Mouse (Mus musculus): ENCODE results near the gene Nxpe5. TPM values are rescaled to one million over a fixed set of nuclear protein-coding genes. Genes with fewer than 3 reads are reported as not detected.
"Not testable (repeated sequence)": the region's sequence is repeated elsewhere in the genome, so short reads cannot be mapped to it uniquely, and the experiment has no call there.

Nxpe5 gene
- total RNA-seq (2021) = under 1 TPM; 0.58 to 0.98 TPM
- long read RNA-seq, experiment 1 = 0 reads
- long read RNA-seq, experiment 2 = 0 reads

DNA sequence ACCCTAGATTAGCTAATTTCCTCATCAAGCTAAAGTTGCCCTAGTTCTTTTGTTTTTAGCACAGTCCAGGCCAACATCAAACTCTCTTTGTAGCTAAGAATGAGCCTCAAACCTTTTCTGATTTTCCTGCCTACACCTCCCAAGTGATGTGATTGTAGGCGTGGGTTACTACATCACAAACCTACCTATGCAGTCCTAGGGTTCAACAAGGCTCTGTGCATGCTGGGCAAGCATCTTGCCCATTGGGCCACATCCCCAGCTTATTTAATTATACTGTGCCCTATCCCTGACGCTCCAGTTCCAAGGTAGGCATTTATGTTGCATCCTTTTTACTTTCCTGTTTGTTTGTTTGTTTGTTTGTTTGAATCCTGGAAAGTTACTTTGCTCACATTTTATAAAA, at the start of gene Nxpe5:
Nxpe5 (plus strand) TSS at position 199 of the 400 bp plus-strand sequence.
- intact Hi-C loops (cut with DNase I; ENCODE audit: low total_unique reads) = no loop called here

DNA sequence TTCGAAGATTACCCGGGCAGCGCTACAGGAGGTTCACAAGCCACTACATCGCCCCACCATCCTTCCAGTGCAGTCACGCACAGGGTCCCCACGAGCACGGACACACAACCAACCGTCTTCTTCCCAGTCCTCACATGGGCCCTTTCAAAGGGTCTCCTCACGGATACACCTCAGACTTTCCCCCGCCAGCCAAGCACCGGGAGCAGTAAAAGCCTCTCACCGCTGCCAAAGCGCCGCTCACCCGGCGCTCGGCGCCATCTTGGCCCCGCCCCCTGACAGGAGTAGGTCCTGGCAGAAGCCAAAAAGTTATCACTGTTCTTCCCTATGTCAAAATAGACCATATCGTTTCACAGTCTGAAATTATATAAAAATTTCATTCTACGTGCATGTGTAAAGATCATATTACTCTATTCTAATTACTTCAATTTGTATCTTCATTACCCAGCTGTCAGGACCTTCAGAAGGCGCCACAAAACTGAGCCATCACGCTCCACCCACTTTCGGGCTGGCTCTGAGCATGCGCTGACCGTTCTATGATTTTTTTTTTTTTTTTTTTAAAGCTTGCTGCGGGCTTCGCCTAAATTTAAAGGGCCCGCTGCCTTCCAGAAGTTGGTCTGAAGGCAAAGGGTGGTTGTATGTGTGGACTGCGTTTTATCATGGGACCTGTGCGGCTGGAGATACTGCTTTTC, 38.6 kb upstream of the Nxpe5 start, which contains the start of the genes Taf6 and Cnpy4:
Taf6 (minus strand) TSS at position 502 of the 689 bp plus-strand sequence.
Cnpy4 (plus strand) TSS at position 536 of the 689 bp plus-strand sequence.
- intact Hi-C loops (cut with DNase I; ENCODE audit: low total_unique reads) = no loop called here
- DNase-seq = peak; percentile 80

More for the DNA sequence above, at the start of gene Nxpe5:
- no peak for DNase-seq

DNA sequence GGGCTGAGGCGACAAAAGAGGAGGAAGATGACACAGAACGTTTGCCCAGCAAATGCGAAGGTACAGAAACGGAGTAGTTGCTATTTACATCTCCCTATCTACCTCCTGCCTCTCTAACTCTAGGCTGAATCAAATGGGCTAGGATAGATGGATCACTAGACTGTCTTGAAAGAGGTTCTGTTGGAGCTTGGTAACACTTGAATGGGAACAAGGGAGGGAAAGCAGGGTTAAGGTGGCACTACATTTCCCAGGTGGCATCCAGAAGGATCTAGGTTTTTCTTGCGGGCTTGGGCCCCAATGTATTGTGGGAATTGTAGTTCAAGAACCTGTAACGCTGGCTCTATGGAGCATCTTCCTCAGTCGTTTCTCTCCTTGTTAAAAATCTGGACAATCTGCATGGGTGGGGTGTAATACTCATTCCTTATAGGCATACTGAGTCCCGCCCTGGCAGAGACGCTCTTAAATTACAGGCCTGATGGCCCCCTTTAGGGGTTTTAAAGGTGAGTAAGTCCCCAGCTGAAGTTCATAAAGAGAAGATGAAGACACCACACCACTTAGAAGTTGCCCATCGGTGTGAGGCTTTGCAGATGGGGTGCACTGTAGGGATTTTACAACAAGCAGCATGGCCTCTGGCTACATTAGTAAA, 37.9 kb upstream of the Nxpe5 start:
- intact Hi-C loops (cut with DNase I; ENCODE audit: low total_unique reads) = no loop called here
- peak; percentile 55 for DNase-seq

GRCm38 (mm10) chr5:138193771-138194727, 31.6 kb upstream of the Nxpe5 start, which contains the start of gene Mblac1:
Gene Mblac1 (plus strand): TSS chr5:138194314.
- DNase-seq = peak; percentile 77
- intact Hi-C loops (cut with DNase I; ENCODE audit: low total_unique reads) = no loop called here

- DNase-seq = peak; percentile 19
- intact Hi-C loops (cut with DNase I; ENCODE audit: low total_unique reads) = no loop called here
Measured at GRCm38 (mm10) chr5:138194755-138195345, 30.8 kb upstream of the Nxpe5 start.

DNA sequence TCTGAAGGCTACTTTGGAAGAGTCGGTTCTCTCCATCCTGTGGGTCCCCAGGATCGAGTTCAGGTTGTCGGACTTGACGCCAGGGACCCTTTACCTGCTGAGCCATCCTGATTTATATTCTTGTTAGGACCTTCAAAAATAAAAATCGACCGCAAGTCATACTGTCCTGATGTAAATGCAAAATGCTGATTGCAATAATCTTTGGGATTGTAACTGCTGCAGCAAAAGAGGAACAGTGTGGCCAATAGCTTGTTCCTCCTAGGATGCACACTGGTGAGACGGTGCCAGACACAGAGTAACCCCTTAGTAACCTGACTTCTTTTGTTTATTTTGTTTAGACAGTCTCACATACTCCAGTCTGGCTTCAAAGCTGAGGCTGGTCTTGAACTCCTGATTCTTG, 30.2 kb upstream of the Nxpe5 start:
- DNase-seq = no peak

GRCm38 (mm10) chr5:138199576-138199975, 26.1 kb upstream of the Nxpe5 start:
- intact Hi-C loops (cut with DNase I; ENCODE audit: low total_unique reads) = no loop called here

More for the DNA sequence above, 30.2 kb upstream of the Nxpe5 start:
- intact Hi-C loops (cut with DNase I; ENCODE audit: low total_unique reads) = no loop called here

GRCm38 (mm10) chr5:138202086-138202485, 23.6 kb upstream of the Nxpe5 start:
- DNase-seq = no peak
- intact Hi-C loops (cut with DNase I; ENCODE audit: low total_unique reads) = loop anchor here (5.0 kb wide), 1 partner anchor 50 kb away; no protein-coding TSS in a partner anchor

More at GRCm38 (mm10) chr5:138199576-138199975, 26.1 kb upstream of the Nxpe5 start:
- DNase-seq = no peak

DNA sequence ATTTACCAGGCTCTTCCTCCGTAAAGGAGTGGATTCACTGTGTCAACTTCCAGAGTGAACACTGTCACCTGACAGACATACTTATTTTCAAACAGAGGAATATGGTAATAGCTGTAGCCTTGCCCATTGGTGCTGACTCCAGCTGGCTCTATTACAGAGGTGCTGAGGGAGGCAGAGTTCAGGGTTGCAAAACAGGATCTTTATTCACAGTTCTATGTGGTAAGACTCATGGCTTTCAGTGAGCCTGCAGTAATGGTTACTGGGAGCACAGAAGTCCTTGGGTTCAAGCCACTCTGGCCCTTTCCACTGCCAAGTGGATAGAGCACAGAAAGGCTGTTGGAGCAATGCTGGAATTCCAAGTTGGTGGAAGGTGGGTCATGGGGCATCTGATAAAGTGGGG, 18.4 kb upstream of the Nxpe5 start:
- no peak for DNase-seq
- intact Hi-C loops (cut with DNase I; ENCODE audit: low total_unique reads) = no loop called here

- DNase-seq = no peak
- intact Hi-C loops (cut with DNase I; ENCODE audit: low total_unique reads) = no loop called here
Measured at GRCm38 (mm10) chr5:138207873-138208272, 17.8 kb upstream of the Nxpe5 start.

DNA sequence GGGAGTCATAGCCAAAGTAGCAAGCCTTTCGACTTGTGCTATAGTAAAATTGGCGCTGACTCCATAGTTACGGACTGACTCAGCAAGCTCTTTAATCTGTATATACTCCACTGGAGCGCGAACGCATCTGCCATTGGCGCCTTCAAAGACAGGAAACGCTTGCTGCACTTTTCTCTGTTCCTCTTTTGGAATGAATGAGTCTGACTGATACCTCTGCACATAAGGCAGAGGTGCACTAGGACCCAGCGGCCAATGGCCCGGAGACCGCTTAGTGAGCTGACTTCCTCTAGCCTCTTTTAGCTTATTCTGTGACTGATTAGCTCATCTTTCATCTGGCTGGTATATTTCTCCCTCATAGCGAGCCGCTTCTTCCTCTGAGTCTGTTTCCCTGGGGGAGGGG, 9.1 kb upstream of the Nxpe5 start:
- DNase-seq; intact Hi-C loops (cut with DNase I; ENCODE audit: low total_unique reads): not testable (repeated sequence)

DNA sequence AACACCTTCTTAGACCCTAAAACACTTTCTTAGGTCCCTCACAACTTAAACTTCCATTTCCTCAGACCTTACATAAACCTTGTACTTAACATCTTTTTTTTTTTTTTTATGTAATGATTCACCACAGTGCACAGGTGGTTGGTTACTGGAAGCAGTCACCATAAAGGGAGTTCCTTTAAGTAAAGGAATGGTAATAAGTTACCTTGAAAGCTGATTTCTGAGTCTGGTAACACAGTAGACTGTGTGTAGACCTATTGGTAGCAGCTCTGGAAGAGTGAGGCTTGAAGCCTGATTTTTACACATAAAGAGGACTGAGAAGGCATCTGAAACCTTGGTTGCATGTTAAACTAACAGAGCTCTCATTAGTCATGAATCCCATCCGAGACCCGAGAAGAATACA, 5.8 kb upstream of the Nxpe5 start:
- intact Hi-C loops (cut with DNase I; ENCODE audit: low total_unique reads) = no loop called here
- no peak for DNase-seq

GRCm38 (mm10) chr5:138222111-138222510, 3.6 kb upstream of the Nxpe5 start:
- intact Hi-C loops (cut with DNase I; ENCODE audit: low total_unique reads) = no loop called here
- peak; percentile 85 for DNase-seq

- no peak for DNase-seq
- intact Hi-C loops (cut with DNase I; ENCODE audit: low total_unique reads) = no loop called here
Measured at GRCm38 (mm10) chr5:138223287-138223686, 2.4 kb upstream of the Nxpe5 start.

GRCm38 (mm10) chr5:138226491-138226890, 793 bp downstream of the Nxpe5 start:
- no peak for DNase-seq

DNA sequence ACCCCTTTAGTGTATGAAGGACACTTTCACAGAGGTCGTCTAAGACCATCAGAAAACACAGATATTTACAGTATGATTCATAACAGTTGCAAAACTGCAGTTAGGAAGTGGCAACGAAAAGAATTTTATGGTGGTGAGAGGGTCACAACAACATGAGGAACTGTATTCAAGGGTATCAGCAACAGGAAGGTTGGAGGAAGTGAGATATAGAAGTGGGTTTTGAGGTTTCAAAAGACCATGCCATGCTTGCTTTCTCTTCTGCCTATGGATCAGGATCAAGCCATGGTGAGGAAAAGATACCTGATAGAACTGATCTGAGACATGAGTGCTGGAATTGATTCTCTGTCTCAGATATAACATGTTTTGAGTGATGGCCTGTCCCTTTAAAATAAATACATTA, 1.7 kb downstream of the Nxpe5 start:
- intact Hi-C loops (cut with DNase I; ENCODE audit: low total_unique reads) = no loop called here
- DNase-seq = no peak

More at GRCm38 (mm10) chr5:138226491-138226890, 793 bp downstream of the Nxpe5 start:
- intact Hi-C loops (cut with DNase I; ENCODE audit: low total_unique reads) = no loop called here

DNA sequence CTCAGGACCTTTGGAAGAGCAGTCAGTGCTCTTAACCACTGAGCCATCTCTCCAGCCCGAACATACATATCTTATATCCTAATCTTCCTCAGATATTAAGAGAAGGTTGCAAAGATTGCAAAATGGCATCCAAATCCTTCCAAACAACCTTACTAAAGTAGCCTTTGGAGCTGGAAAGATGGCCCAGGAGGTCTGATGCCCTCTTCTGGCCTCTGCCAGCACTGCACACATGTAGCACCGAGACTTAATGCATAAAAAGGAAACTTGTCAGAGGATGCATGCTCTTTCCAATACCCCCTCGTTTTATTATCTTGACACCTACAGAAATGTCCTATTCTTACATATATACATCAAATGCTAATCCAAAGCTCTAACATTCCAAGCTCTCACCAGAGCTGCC, 2.3 kb downstream of the Nxpe5 start:
- peak; percentile 18 for DNase-seq
- intact Hi-C loops (cut with DNase I; ENCODE audit: low total_unique reads) = no loop called here

- DNase-seq = no peak
- intact Hi-C loops (cut with DNase I; ENCODE audit: low total_unique reads) = no loop called here
Measured at GRCm38 (mm10) chr5:138229511-138229910, 3.8 kb downstream of the Nxpe5 start.

- intact Hi-C loops (cut with DNase I; ENCODE audit: low total_unique reads) = no loop called here
- DNase-seq = no peak
Measured at GRCm38 (mm10) chr5:138233778-138234177, 8.1 kb downstream of the Nxpe5 start.

Data from gastrocnemius, postnatal 14 days (tissue).